Comparison of ENCODE assay signal across 8 mouse cellular contexts in the genomic region with DNA sequence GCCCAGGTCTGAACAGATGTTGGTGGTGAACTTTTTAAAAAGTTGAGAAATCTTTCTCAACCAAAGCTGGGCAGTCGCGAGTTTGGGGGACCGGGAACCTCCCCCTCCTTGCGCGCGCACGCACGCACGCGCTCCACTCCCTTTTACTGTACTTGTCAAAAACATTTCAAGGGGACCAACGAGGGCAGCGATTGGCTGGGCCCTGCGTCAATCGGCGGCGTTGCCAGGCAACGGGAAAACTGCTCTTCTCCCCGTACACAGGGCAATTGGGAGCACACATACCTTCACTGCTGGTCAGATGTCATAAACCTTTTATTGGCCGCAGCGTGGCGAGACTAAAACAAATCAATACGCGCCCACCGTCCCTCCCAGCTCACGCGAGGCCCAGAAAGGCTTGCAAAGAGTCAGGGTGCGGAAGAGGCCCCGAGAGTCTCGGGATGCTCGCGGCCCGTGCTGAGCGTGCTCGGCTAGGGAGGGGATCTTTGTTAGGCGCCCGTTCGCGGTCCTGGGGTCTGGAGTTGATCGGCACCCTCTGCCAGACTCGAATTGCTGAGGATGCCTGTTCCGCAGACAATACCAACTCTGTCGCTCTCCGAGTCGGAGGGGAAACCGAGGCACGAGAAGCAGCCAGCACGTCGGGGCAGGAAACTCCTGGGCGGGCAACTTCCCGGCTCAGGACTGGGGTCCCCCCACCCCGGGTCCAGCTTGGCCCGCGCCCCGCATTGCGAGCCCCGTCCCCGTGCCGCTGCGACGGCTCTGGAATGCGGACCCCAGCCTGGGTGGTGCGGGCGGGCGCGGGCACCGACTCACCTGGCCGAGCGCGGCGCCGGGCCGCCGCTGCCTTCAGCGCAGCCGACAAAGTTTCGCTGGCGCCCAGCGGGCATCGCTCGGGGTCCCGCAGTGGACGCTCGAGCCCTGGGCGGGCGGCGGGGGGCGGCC.
DNase-seq lines count a peak whose midpoint lies in the region; ATAC-seq and TF ChIP-seq lines count a peak whose summit lies in the region.

No protein-coding gene starts in this region.

- peak overlapping the region; percentile 96 for H3K27ac ChIP-seq in hindbrain, embryonic 10.5 days
- peak overlapping the region; percentile 93 for H3K27ac ChIP-seq in lung, postnatal 0 days (ENCODE audit: low read length)

- peak overlapping the region; percentile 82 for H3K4me2 ChIP-seq in lung, postnatal 0 days (replicated peaks; ENCODE audit: low read depth, low read length)

- ATAC-seq in frontal cortex, adult (ENCODE audit: low TSS enrichment): peak; percentile 82
- ATAC-seq in lung, postnatal 0 days: peak; percentile 87

- H3K36me3 ChIP-seq in hindbrain, embryonic 10.5 days: peaks cover 22% of the 10 kb centered on the region
- no peaks in the 10 kb centered on the region for H3K36me3 ChIP-seq in lung, postnatal 0 days (ENCODE audit: insufficient read depth, low read length)

- H3K4me1 ChIP-seq in hindbrain, embryonic 10.5 days (replicated peaks): peaks cover 30% of the 10 kb centered on the region
- no peaks in the 10 kb centered on the region; the same call in 1 of the 2 replicates for H3K4me1 ChIP-seq in lung, postnatal 0 days (ENCODE audit: insufficient read depth, low read depth, low read length)

- H3K27me3 ChIP-seq in hindbrain, embryonic 10.5 days (ENCODE audit: insufficient read depth, poor library complexity, severe bottlenecking): no peaks in the 10 kb centered on the region
- no peaks in the 10 kb centered on the region for H3K27me3 ChIP-seq in lung, postnatal 0 days (replicated peaks; ENCODE audit: insufficient read depth, low read length)

- H3K4me3 ChIP-seq in hindbrain, embryonic 10.5 days: peak overlapping the region; percentile 95
- peak overlapping the region; percentile 74 for H3K4me3 ChIP-seq in lung, postnatal 0 days (ENCODE audit: low read depth, low read length)

- TF ChIP-seq CTCF in lung, postnatal 0 days (IDR thresholded peaks at IDR 0.05): no peak

- under 1% methylated on average over 87 of the region's 87 CpGs for WGBS in hindbrain, embryonic 10.5 days
- under 1% methylated on average over 68 of the region's 87 CpGs for WGBS in lung, postnatal 0 days

- DNase-seq in MN1 (ENCODE audit: low spot score): peak; percentile 99
- peak; percentile 99 for DNase-seq in cerebellum, adult 9-10 months
- DNase-seq in hindbrain, embryonic 10.5 days (ENCODE audit: low spot score): peak; percentile 97
- peak; percentile 97 for DNase-seq in layer of hippocampus, adult 9-11 months
- DNase-seq in lung, postnatal 0 days (ENCODE audit: low spot score): peak; percentile 97
- DNase-seq in ovary, postnatal 14 days (ENCODE audit: low spot score): peak; percentile 99
- peak; percentile 100 for DNase-seq in thymus, postnatal 14 days

- peak overlapping the region; percentile 58 for H3K9ac ChIP-seq in lung, postnatal 0 days (replicated peaks; ENCODE audit: low read depth)

- H3K9me3 ChIP-seq in hindbrain, embryonic 10.5 days: no peaks in the 10 kb centered on the region
- no peaks in the 10 kb centered on the region for H3K9me3 ChIP-seq in lung, postnatal 0 days (ENCODE audit: low read length)

- no peak for TF ChIP-seq EP300 in lung, postnatal 0 days (IDR thresholded peaks at IDR 0.05)

Comparison
In these comparisons a context has a peak if more than half of its experiments do, and no peak if none do; other contexts are left out.
1. Peak in every context shown above with its lines: DNase-seq, ATAC-seq, H3K4me3 ChIP-seq and H3K27ac ChIP-seq.